Mouse (Mus musculus): ENCODE measurements at regions not wholly inside any gene's neighbourhood (a gene's known extent, or its start where the extent isn't known, plus 50 kb on each side); places are given as distances from the start of the nearest gene placed in this dataset.
A peak's percentile ranks its signal among the peaks of the same experiment; 100 is the strongest.

DNA sequence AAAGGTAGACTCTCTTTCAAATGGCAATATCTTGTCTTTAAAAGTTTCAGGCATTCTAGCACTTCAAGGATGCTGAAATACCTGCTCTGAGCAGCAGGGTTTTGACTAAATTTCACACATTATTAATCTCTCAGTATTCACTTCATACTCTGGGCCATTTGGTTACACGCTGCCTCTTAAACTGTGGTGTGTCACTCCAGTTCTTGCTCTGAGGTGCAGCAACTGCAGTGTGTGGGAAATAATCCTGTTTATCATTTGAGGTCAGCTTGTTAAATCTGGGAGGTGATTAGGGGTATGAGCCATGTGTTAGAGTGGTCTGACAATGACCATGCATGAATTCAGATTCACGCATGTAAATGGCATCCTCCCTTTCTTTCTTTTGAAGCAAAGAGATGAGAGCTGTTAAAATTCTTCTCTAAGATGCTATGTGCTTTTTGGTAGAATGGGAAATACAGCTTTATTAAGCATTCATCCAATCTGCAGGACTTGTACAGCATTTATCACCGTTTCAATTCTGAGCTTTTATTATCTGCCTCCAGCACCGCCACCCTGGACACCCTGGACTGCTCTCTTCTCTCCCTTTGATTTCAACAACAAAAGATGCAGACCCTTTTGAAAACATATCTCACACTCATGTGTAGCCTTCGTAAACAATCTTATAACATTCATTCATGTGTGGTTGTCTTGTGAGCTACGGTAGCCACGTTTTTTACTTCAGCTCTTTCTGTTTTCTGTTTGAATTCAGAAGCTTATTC, 362.4 kb upstream of the Gm38303 start:
- Histone ChIP-seq H3K4me3 (replicated peaks; ENCODE audit: extremely low read depth, low read depth, low read length) (no peak overlapping the region), H3K4me1 (ENCODE audit: control insufficient read depth, insufficient read depth, low read length) (no peaks in the 10 kb centered on the region)
- 80% methylated on average over 7 of the region's 7 CpGs for WGBS
- no peak for DNase-seq
- TF ChIP-seq CTCF (IDR thresholded peaks at IDR 0.05; ENCODE audit: insufficient read depth, low read length) (no peak), POLR2A (IDR thresholded peaks at IDR 0.05; ENCODE audit: borderline replicate concordance, extremely low read depth, low read depth, low read length) (no peak)

DNA sequence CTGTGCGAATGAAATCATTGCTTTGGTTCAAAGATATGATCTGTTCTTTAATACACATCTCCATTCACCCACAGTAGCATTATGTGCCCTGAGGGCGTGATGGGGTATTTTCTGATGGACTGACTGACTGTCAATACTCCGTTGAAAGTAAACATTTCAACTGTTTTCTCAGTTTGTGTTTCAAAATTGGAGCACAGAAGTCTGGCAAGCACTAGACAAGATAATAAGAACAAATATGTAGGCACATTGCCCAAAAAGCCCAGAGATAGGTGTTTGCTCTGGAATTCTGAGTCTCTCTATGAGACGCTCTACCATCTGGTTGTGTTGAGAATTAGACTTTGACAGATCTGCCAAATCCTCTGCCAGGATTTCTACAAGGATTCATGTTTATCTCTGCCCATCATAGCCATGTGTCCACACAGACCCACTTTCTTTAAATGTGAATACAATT, 350.0 kb upstream of the Gm38303 start:
- 34% methylated on average over 4 of the region's 4 CpGs for WGBS
- Histone ChIP-seq H3K4me1 (ENCODE audit: control insufficient read depth, insufficient read depth, low read length) (no peaks in the 10 kb centered on the region), H3K4me3 (replicated peaks; ENCODE audit: extremely low read depth, low read depth, low read length) (no peak overlapping the region)
- no peak for DNase-seq
- TF ChIP-seq CTCF (IDR thresholded peaks at IDR 0.05; ENCODE audit: insufficient read depth, low read length) (no peak), POLR2A (IDR thresholded peaks at IDR 0.05; ENCODE audit: borderline replicate concordance, extremely low read depth, low read depth, low read length) (no peak)

DNA sequence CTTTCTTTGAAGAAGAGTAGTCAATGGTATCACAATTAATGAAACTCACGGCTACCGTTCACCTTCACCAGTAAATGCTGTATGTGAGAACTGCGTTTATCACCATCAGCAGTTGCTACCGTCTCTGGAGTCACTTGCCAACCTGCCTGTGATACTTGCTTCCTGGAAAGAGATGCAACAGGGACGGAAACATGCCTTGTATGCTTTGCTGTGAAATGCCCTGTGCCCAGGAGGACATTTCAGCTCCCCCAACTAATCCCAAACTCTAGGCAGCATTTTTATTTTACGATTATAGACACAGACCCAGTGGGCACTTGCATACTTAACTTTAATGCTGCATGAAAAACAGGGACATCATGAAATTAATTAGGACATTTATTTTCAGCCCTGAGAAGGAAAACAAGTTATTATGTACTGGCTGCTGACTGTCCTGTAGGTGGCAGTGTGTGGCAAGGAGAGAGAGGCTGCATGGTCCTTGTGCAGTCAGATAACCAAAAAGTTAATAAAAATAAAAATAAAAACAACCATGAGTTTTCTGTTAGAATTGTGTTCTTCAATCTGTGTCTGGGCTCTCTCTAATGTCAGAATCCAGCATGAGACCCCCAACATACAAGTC, 349.5 kb upstream of the Gm38303 start:
- TF ChIP-seq CTCF (IDR thresholded peaks at IDR 0.05; ENCODE audit: insufficient read depth, low read length), result peak; percentile 49
- no peak for TF ChIP-seq POLR2A (IDR thresholded peaks at IDR 0.05; ENCODE audit: borderline replicate concordance, extremely low read depth, low read depth, low read length)
- Histone ChIP-seq H3K4me1 (ENCODE audit: control insufficient read depth, insufficient read depth, low read length) (no peaks in the 10 kb centered on the region), H3K4me3 (replicated peaks; ENCODE audit: extremely low read depth, low read depth, low read length) (no peak overlapping the region)
- DNase-seq, result no peak
- 52% methylated on average over 6 of the region's 6 CpGs for WGBS

DNA sequence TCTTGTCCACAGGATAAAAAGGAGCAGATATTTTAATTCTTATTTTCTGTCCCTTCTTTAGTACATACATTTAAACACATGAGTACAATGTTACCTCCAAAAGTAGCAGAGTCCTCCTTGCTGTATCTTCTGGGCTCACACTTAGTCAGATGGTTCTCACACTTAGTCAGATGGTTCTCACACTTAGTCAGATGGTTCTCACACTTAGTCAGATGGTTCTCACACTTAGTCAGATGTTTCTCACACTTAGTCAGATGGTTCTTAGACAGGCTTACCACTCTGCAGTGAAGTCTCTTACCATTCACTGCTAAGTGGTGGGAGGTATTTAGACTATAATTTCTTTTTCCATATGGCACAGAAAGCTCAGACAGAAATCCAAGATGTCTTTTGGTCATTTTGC, 346.5 kb upstream of the Gm38303 start:
- TF ChIP-seq CTCF (IDR thresholded peaks at IDR 0.05; ENCODE audit: insufficient read depth, low read length), result no peak
- no peak for TF ChIP-seq POLR2A (IDR thresholded peaks at IDR 0.05; ENCODE audit: borderline replicate concordance, extremely low read depth, low read depth, low read length)
- Histone ChIP-seq H3K4me3 (replicated peaks; ENCODE audit: extremely low read depth, low read depth, low read length) (no peak overlapping the region), H3K4me1 (ENCODE audit: control insufficient read depth, insufficient read depth, low read length) (no peaks in the 10 kb centered on the region)
- DNase-seq, result no peak

DNA sequence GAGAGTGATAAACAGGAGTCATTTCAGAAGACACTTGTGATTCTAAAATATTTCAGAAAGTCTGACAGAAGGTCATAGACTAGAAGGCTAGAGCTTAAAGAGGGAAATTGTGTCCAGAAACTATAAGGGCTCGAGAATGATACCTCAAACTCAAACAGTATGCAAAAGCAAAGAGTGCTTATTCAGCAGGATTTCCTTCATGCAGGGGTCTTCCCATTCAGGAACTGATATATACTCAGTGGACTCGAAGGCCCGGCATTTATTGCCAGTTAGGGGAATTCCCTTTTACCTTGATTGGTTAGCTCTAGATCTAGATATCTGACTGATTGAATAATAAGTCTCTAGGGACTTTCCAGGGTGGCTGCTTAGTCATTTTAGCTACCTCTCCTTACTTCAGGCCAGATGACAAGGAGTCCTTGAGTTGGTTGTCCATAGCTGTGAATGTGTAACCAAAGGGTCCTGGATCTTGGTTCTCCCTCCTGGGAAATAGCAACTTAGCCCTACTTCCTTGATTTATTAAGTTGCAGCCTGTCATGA, 312.6 kb upstream of the Gm38303 start:
- TF ChIP-seq POLR2A (IDR thresholded peaks at IDR 0.05; ENCODE audit: borderline replicate concordance, extremely low read depth, low read depth, low read length) (no peak), CTCF (IDR thresholded peaks at IDR 0.05; ENCODE audit: insufficient read depth, low read length) (no peak)
- H3K4me3 ChIP-seq (replicated peaks; ENCODE audit: extremely low read depth, low read depth, low read length), result no peak overlapping the region
- H3K4me1 ChIP-seq (ENCODE audit: control insufficient read depth, insufficient read depth, low read length), result no peaks in the 10 kb centered on the region
- DNase-seq, result no peak
- WGBS, result 60% methylated on average over 3 of the region's 3 CpGs

Measured in lung, adult 2 months (tissue).